In the genomic region with DNA sequence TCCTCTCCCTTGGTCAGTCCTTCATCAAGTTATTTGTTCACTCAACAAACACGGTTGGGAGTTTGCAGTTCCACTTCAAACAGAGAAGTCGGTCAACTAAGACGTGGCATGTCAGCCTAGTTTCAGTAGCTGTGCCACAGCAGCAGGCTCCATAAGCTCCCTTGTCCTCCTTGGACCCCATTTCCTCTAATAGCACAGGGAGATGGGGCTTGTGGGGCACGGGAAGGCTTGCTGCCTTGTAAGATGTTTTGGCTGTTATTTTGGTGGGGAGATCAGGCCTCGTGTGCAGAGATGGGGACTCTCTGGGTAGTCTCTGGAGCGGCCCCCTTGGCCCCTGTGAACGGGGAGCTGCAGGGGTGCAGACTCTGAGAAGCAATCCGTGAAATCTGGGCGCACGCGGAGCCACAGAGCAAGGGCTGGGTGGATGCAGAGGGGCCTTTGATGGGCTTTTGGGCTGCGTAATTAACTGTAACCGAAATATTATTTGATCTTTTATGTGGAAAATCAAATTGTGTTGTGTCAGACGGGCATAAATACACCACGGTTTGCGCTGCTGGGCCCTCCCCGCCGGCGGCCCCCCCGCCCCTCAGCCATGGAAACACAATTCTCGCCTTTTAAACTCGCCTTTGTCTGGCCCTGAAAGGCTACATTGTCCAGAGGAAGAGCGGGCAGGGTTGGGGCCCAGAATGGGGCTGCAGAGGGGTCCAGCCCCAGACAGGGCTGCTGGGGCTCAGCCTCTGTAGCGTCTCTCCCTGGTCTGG, we compare ENCODE assay signal across 7 mouse cellular contexts.
DNase-seq lines count a peak whose midpoint lies in the region; ATAC-seq lines count a peak whose summit lies in the region.

No protein-coding gene starts in this region.

- H3K27ac ChIP-seq in lung, embryonic 16.5 days (ENCODE audit: low read length) = peak overlapping the region; percentile 56; the same call in 1 of the 2 replicates
- peak overlapping the region; percentile 73 for H3K27ac ChIP-seq in forebrain, embryonic 15.5 days (replicated peaks)
- peak overlapping the region; percentile 86 for H3K27ac ChIP-seq in midbrain, embryonic 11.5 days (ENCODE audit: low read depth, low read length)

- H3K36me3 ChIP-seq in lung, embryonic 16.5 days (ENCODE audit: control insufficient read depth, insufficient read depth, low read length) = no peaks in the 10 kb centered on the region
- H3K36me3 ChIP-seq in forebrain, embryonic 15.5 days = no peaks in the 10 kb centered on the region
- no peaks in the 10 kb centered on the region for H3K36me3 ChIP-seq in midbrain, embryonic 11.5 days (ENCODE audit: control insufficient read depth, insufficient read depth, low read length)

- peak overlapping the region; percentile 49 for H3K9ac ChIP-seq in lung, embryonic 16.5 days (ENCODE audit: low read length)
- H3K9ac ChIP-seq in forebrain, embryonic 15.5 days (replicated peaks) = no peak overlapping the region
- H3K9ac ChIP-seq in midbrain, embryonic 11.5 days (ENCODE audit: low read length) = peak overlapping the region; percentile 29; the same call in 1 of the 2 replicates

- H3K27me3 ChIP-seq in lung, embryonic 16.5 days (ENCODE audit: control insufficient read depth, insufficient read depth, low read depth, low read length) = no peaks in the 10 kb centered on the region
- no peaks in the 10 kb centered on the region for H3K27me3 ChIP-seq in forebrain, embryonic 15.5 days
- no peaks in the 10 kb centered on the region for H3K27me3 ChIP-seq in midbrain, embryonic 11.5 days (ENCODE audit: control insufficient read depth, insufficient read depth, low read length)

- no peak overlapping the region for H3K4me3 ChIP-seq in lung, embryonic 16.5 days (ENCODE audit: low read length)
- H3K4me3 ChIP-seq in forebrain, embryonic 15.5 days = no peak overlapping the region
- no peak overlapping the region for H3K4me3 ChIP-seq in midbrain, embryonic 11.5 days (ENCODE audit: low read depth, low read length)

- peak; percentile 36; the same call in 1 of the 2 replicates for ATAC-seq in lung, embryonic 16.5 days (ENCODE audit: low read depth)
- ATAC-seq in forebrain, embryonic 15.5 days (replicated peaks) = peak; percentile 93
- ATAC-seq in midbrain, embryonic 11.5 days (ENCODE audit: low FRiP score) = peak; percentile 94

- 0 out of 2 replicates have a peak overlapping the region, but pooled peaks have one; percentile 15 for H3K4me2 ChIP-seq in lung, embryonic 16.5 days (ENCODE audit: low read depth, low read length)
- peak overlapping the region; percentile 12; the same call in 1 of the 2 replicates for H3K4me2 ChIP-seq in forebrain, embryonic 15.5 days (replicated peaks)
- peak overlapping the region; percentile 12 for H3K4me2 ChIP-seq in midbrain, embryonic 11.5 days

- no peak for DNase-seq in lung, postnatal 36 days
- DNase-seq in midbrain, embryonic 11.5 days (ENCODE audit: low spot score, missing footprints) = peak; percentile 97
- DNase-seq in adrenal gland, postnatal 36 days = no peak
- no peak for DNase-seq in adrenal gland, adult (ENCODE audit: inconsistent age in 2 of 2, low spot score in 1 of 2)
- no peak for DNase-seq in spleen, adult 12 weeks (ENCODE audit: low spot score)

- no peaks in the 10 kb centered on the region for H3K9me3 ChIP-seq in lung, embryonic 16.5 days (ENCODE audit: control insufficient read depth, low read length)
- H3K9me3 ChIP-seq in forebrain, embryonic 15.5 days = no peaks in the 10 kb centered on the region
- H3K9me3 ChIP-seq in midbrain, embryonic 11.5 days (ENCODE audit: control insufficient read depth, low read length) = no peaks in the 10 kb centered on the region

- peaks cover 23% of the 10 kb centered on the region for H3K4me1 ChIP-seq in lung, embryonic 16.5 days (replicated peaks; ENCODE audit: control insufficient read depth, insufficient read depth, low read length)
- H3K4me1 ChIP-seq in forebrain, embryonic 15.5 days = peaks cover 24% of the 10 kb centered on the region
- H3K4me1 ChIP-seq in midbrain, embryonic 11.5 days (ENCODE audit: control insufficient read depth, insufficient read depth, low read length) = peaks cover 27% of the 10 kb centered on the region

- WGBS in lung, embryonic 16.5 days = 17% methylated on average over 24 of the region's 24 CpGs
- 4% methylated on average over 24 of the region's 24 CpGs for WGBS in forebrain, embryonic 15.5 days
- WGBS in midbrain, embryonic 11.5 days = 3% methylated on average over 24 of the region's 24 CpGs

Comparison
In these comparisons a context has a peak if more than half of its experiments do, and no peak if none do; other contexts are left out.
1. ATAC-seq: peak in every context shown above with its lines; median percentile 94 in midbrain, embryonic 11.5 days; 93 in forebrain, embryonic 15.5 days; 36 in lung, embryonic 16.5 days.